Mouse (Mus musculus) liver, embryonic 16.5 days (tissue): ENCODE data around the gene Vmn2r77. TPM values are rescaled to one million over a fixed set of nuclear protein-coding genes. Genes with fewer than 3 reads are reported as not detected.

Experiments used
- polyA plus RNA-seq: library from polyadenylated mRNA; unstranded; fragments of >200 nt; fragmentation: Nextera tagmentation; extraction: Ambion mirVana; gene quantifications from 2 replicates; pipeline ENCODE4 v1.2.1, GENCODE M21; 2015

The Vmn2r77 gene
- polyA plus RNA-seq, 1 experiment from 2014 or later, result not detected

Other genes with a start within 250 kb of the Vmn2r77 start
- gene Olfr295, start 211.2 kb upstream of the Vmn2r77 start, polyA plus RNA-seq, result not detected in 2 replicates
- gene Olfr294, start 178.4 kb upstream of the Vmn2r77 start, polyA plus RNA-seq, result not detected in 2 replicates
- not detected in 2 replicates for gene Olfr293, start 146.0 kb upstream of the Vmn2r77 start, polyA plus RNA-seq
- not detected in 2 replicates for gene Olfr292, start 106.7 kb upstream of the Vmn2r77 start, polyA plus RNA-seq
- not detected in 2 replicates for gene Folh1, start 19.1 kb upstream of the Vmn2r77 start, polyA plus RNA-seq
- not detected in 2 replicates for gene Vmn2r78, start 120.1 kb downstream of the Vmn2r77 start, polyA plus RNA-seq
- gene Vmn2r79, start 201.1 kb downstream of the Vmn2r77 start, polyA plus RNA-seq, result not detected in 2 replicates